Mouse (Mus musculus) embryonic facial prominence, embryonic 11.5 days (tissue): Measurements from ENCODE around the gene Nckap1l. TPM values are rescaled to one million over a fixed set of nuclear protein-coding genes. Genes with fewer than 3 reads are reported as not detected.

Experiments
- ATAC-seq: fragments of 200-750 bp; cut with Nextera tagmentation; replicated peaks from 2 replicates; pipeline ENCODE4 v1.8.0; 2017; ENCODE audit warnings: low read depth; ENCODE audit not compliant: insufficient number of reproducible peaks, low FRiP score, low TSS enrichment
- DNase-seq: peaks from one replicate; pipeline ENCODE4 v3.0.0-alpha.2; 2015; ENCODE audit warnings: low spot score
- H3K27ac ChIP-seq: fragments of 300-500 bp; sonication (generic); replicated peaks from 2 replicates; pipeline ENCODE4 v1.5.1; 2014; ENCODE audit warnings: mild to moderate bottlenecking, low read depth, low read length, control low read depth
- H3K27me3 ChIP-seq: fragments of 300-500 bp; sonication (generic); 2 replicates; pipeline ENCODE4 v1.6.1; 2014; ENCODE audit warnings: mild to moderate bottlenecking, low read length, moderate library complexity, mixed read lengths; ENCODE audit not compliant: control insufficient read depth, insufficient read depth
- H3K36me3 ChIP-seq: fragments of 300-500 bp; sonication (generic); replicated peaks from 2 replicates; pipeline ENCODE4 v1.6.1; 2014; ENCODE audit warnings: low read depth, mild to moderate bottlenecking, low read length, moderate library complexity, mixed read lengths; ENCODE audit not compliant: control insufficient read depth, insufficient read depth
- H3K4me1 ChIP-seq: fragments of 300-500 bp; sonication (generic); 2 replicates; pipeline ENCODE4 v1.6.1; 2014; ENCODE audit warnings: low read length, mixed read lengths; ENCODE audit not compliant: control insufficient read depth, insufficient read depth
- H3K4me2 ChIP-seq: fragments of 300-500 bp; sonication (generic); 2 replicates; pipeline ENCODE4 v1.6.1; 2014; ENCODE audit warnings: low read depth, mild to moderate bottlenecking, control low read depth, low read length, moderate library complexity
- H3K4me3 ChIP-seq: fragments of 300-500 bp; sonication (generic); 2 replicates; pipeline ENCODE4 v1.5.1; 2014; ENCODE audit warnings: low read depth, low read length, control low read depth
- H3K9ac ChIP-seq: fragments of 300-500 bp; sonication (generic); replicated peaks from 2 replicates; pipeline ENCODE4 v1.6.1; 2014; ENCODE audit warnings: mild to moderate bottlenecking, control low read depth, low read length
- H3K9me3 ChIP-seq: fragments of 300-500 bp; sonication (generic); replicated peaks from 2 replicates; pipeline ENCODE4 v1.6.1; 2016; ENCODE audit warnings: mild to moderate bottlenecking, low read length, inconsistent platforms, mixed read lengths; ENCODE audit not compliant: control insufficient read depth
- WGBS: fragments of 180-500 bp; shearing (Covaris S2); extraction: QIAGEN DNeasy Blood & Tissue Kit; methylation state at CpG from one replicate; pipeline ENCODE4 v1.1.7; 2014; 5-methylcytosine and 5-hydroxymethylcytosine counted together
- polyA plus RNA-seq: library from polyadenylated mRNA; unstranded; fragments of >200 nt; fragmentation: Nextera tagmentation; extraction: Ambion mirVana; gene quantifications from 2 replicates; pipeline ENCODE4 v1.2.1, GENCODE M21; 2014

The Nckap1l gene
- polyA plus RNA-seq, 1 experiment from 2014 or later, result 2.1 TPM

DNA sequence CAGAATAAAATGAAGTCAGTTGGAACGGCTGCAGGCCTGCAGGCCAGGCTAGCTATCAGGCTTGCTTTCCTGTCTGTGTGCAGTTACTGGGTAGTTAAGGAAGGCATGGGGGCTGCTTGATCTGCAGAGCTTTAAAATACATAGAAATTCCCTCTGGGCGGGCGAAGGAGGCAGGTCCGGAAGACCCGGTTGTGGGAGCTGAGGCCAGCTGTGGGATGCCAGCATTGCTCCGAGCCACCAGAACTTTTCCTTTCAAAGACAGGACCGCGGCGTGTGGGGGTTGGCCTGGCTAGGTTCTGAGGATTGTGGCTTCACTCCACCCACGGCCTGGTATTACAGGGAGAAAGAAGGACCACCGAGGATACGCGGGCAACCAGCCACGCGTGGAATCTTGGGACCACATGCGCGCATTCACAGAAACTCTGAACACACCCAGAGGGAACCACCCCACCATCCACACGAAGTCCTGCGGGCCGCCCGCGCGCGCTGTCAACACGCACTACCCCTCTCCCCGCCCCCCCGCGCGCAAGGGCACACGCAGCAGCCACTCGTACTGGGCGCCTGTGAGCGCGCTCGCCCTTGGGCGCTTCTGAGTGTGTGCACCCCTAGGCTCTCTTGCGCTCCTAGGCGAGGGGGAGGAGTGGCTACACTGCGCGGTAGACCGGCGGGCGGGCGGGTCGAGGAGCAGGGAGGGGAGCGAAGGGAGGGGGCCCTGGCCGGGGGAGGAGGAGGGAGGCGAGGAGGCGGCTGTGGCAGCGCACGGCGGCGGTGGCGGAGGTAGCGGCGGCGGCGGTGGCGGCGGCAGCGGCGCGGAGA lies 49.0 kb downstream of the Nckap1l start, which contains the start of gene Pde1b:
Gene Pde1b (plus strand): TSS at position 600 of the 816 bp plus-strand sequence.
- no peaks in the 10 kb centered on the region for H3K36me3 ChIP-seq
- ATAC-seq (peak; percentile 89), DNase-seq (peak; percentile 61)
- no peaks in the 10 kb centered on the region; the same call in 1 of the 2 replicates for H3K4me1 ChIP-seq
- peaks cover 10% of the 10 kb centered on the region for H3K27me3 ChIP-seq
- H3K27ac ChIP-seq, result no peak within 1 kb of the TSS
- H3K9ac ChIP-seq, result peak within 1 kb of the TSS; percentile 58
- H3K9me3 ChIP-seq, result no peaks in the 10 kb centered on the region
- WGBS, result under 1% methylated on average over 38 of the region's 63 CpGs
- H3K4me3 ChIP-seq, result peak within 1 kb of the TSS; percentile 61
- peak within 1 kb of the TSS; percentile 99 for H3K4me2 ChIP-seq

DNA sequence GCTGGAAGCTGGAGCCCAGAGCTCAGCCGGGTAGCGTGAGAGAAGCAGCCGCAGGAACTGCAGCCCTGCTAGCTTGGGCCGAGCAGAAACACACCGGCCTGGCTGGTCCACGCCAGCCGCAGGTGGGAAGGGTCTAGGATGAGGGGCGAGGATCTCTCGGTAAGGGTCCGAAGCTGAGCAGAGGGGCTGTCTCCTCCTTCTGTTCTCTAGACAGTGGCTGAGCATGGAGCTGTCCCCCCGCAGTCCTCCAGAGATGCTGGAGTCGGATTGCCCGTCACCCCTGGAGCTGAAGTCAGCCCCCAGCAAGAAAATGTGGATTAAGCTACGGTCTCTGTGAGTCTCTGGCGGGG lies 49.6 kb downstream of the Nckap1l start:
- no peaks in the 10 kb centered on the region; the same call in 1 of the 2 replicates for H3K4me1 ChIP-seq
- H3K27ac ChIP-seq, result no peak overlapping the region
- peak overlapping the region; percentile 61 for H3K4me3 ChIP-seq
- peak overlapping the region; percentile 58 for H3K9ac ChIP-seq
- H3K27me3 ChIP-seq, result peaks cover 10% of the 10 kb centered on the region
- H3K4me2 ChIP-seq, result peak overlapping the region; percentile 99
- H3K36me3 ChIP-seq, result no peaks in the 10 kb centered on the region
- peak; percentile 70 for ATAC-seq
- WGBS, result 0% methylated on average over 14 of the region's 15 CpGs
- H3K9me3 ChIP-seq, result no peaks in the 10 kb centered on the region
- DNase-seq, result no peak

DNA sequence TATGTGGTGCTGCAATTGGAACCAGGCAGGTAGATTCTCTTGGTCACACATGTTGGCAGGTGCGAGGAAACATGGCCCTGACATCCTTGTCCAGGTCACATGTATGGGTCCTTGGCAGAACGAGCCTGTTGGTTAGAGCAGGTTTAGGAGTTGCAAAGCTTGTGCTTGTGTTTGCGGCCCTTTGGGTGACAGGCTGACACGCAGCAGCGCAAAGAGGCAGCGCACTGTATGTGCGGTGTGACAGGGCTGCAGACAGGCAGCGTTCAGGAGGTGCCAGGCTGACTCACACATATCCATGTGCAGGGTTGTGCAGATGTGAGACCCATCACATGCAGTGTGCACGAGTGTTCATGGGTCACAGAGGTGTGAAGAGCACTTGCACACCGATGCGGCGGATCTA lies 50.1 kb downstream of the Nckap1l start:
- no peak overlapping the region for H3K9ac ChIP-seq
- WGBS, result 46% methylated on average over 12 of the region's 12 CpGs
- H3K36me3 ChIP-seq, result no peaks in the 10 kb centered on the region
- H3K4me2 ChIP-seq, result peak overlapping the region; percentile 99
- DNase-seq (no peak), ATAC-seq (peak; percentile 17)
- H3K27ac ChIP-seq, result no peak overlapping the region
- H3K4me3 ChIP-seq, result peak overlapping the region; percentile 61
- no peaks in the 10 kb centered on the region for H3K4me1 ChIP-seq
- no peaks in the 10 kb centered on the region for H3K9me3 ChIP-seq
- peaks cover 10% of the 10 kb centered on the region for H3K27me3 ChIP-seq

GRCm38 (mm10) chr15:103509317-103509716 lies 55.7 kb downstream of the Nckap1l start:
- no peaks in the 10 kb centered on the region for H3K9me3 ChIP-seq
- H3K9ac ChIP-seq, result no peak overlapping the region
- peaks cover under 1% of the 10 kb centered on the region; the same call in 1 of the 2 replicates for H3K27me3 ChIP-seq
- H3K27ac ChIP-seq, result no peak overlapping the region
- no peak overlapping the region for H3K4me2 ChIP-seq
- no peaks in the 10 kb centered on the region for H3K4me1 ChIP-seq
- WGBS, result 61% methylated on average over 3 of the region's 3 CpGs
- no peak overlapping the region for H3K4me3 ChIP-seq
- DNase-seq (no peak), ATAC-seq (no peak)
- no peaks in the 10 kb centered on the region for H3K36me3 ChIP-seq

DNA sequence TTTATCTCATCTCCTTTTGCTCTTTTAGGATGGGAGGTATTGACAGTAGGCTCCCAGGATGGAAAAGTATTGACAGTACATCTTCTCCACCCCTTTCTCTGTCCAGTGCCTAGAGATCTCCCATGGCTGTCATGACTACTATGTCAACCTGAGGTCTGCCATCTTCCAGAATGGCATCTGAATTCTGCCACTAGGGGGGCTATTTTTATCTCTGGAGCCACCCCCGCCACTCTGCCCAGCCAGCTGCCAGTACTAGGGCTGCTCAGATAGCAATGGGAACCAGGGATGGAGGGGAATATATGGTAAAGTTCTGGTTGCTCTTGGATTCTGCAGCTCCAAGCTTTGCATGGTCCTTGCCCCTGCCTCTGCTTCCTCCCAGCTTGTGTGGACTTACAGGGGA lies 58.1 kb downstream of the Nckap1l start:
- Histone ChIP-seq H3K4me1 (no peaks in the 10 kb centered on the region), H3K9ac (no peak overlapping the region), H3K4me3 (no peak overlapping the region), H3K27ac (no peak overlapping the region), H3K4me2 (no peak overlapping the region), H3K27me3 (no peaks in the 10 kb centered on the region; the same call in 1 of the 2 replicates), H3K36me3 (no peaks in the 10 kb centered on the region), H3K9me3 (no peaks in the 10 kb centered on the region)
- DNase-seq, result no peak
- no peak for ATAC-seq
- WGBS, result 65% methylated on average over 1 of the region's 1 CpGs

DNA sequence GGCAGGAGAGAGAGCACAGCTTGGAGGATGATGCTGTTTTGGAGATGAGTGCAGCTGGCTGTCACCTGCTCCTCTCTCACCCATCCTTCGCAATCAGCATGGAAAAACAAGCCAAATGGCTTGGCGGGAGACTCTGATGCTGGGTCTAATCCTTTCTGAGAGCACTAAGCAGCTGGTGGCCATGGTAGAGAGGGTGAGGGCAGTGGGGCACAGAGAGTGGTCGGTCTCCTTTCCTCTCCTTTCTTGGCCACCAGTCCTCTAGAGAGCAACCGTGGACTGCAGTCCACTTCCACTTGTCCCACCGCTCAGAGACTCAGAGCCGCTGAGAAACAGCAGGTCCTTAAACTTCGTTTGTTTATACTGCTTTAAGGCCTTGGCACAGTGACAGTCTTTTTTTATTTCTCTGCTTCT lies 60.0 kb downstream of the Nckap1l start:
- no peaks in the 10 kb centered on the region for H3K4me1 ChIP-seq
- H3K9me3 ChIP-seq, result no peaks in the 10 kb centered on the region
- no peaks in the 10 kb centered on the region; the same call in 1 of the 2 replicates for H3K27me3 ChIP-seq
- peak; percentile 11; the same call in 1 of the 2 replicates for ATAC-seq
- no peaks in the 10 kb centered on the region for H3K36me3 ChIP-seq
- H3K4me2 ChIP-seq, result peak overlapping the region; percentile 54; the same call in 1 of the 2 replicates
- no peak overlapping the region for H3K27ac ChIP-seq
- 7% methylated on average over 7 of the region's 7 CpGs for WGBS
- no peak for DNase-seq
- no peak overlapping the region for H3K9ac ChIP-seq
- no peak overlapping the region for H3K4me3 ChIP-seq

GRCm38 (mm10) chr15:103514119-103514518 lies 60.5 kb downstream of the Nckap1l start:
- Histone ChIP-seq H3K9me3 (no peaks in the 10 kb centered on the region), H3K36me3 (no peaks in the 10 kb centered on the region)
- WGBS, result 7% methylated on average over 10 of the region's 10 CpGs

DNA sequence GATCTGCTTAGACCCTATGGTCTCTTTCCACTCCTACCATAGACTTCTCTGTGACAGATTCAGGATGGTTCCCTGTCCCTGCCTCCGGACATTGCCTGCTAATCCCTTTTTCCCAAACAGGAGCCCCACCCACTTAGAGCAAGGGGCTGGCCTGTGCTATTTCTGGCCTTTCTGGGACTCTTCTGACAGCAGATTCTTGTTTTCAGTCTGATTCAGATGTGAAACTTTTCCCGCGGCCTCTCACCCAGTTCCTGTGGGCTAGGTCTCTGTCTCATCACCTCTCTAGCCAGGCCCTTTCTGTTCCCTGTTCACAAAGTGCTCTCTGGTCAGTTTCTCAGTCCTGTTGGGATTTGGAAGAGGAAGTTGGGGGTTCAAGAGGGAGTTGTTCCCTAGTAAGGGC lies 61.3 kb downstream of the Nckap1l start:
- Histone ChIP-seq H3K27me3 (no peaks in the 10 kb centered on the region; the same call in 1 of the 2 replicates), H3K36me3 (no peaks in the 10 kb centered on the region), H3K4me3 (no peak overlapping the region), H3K9me3 (no peaks in the 10 kb centered on the region), H3K4me2 (no peak overlapping the region), H3K9ac (no peak overlapping the region), H3K27ac (no peak overlapping the region), H3K4me1 (no peaks in the 10 kb centered on the region)
- ATAC-seq (no peak), DNase-seq (no peak)
- WGBS, result 33% methylated on average over 3 of the region's 3 CpGs

More at GRCm38 (mm10) chr15:103514119-103514518, 60.5 kb downstream of the Nckap1l start:
- ATAC-seq (peak; percentile 93), DNase-seq (peak; percentile 90)
- Histone ChIP-seq H3K4me1 (no peaks in the 10 kb centered on the region), H3K9ac (peak overlapping the region; percentile 30; the same call in 1 of the 2 replicates), H3K4me2 (peak overlapping the region; percentile 54), H3K27ac (no peak overlapping the region), H3K4me3 (peak overlapping the region; percentile 24), H3K27me3 (no peaks in the 10 kb centered on the region; the same call in 1 of the 2 replicates)
